Mouse (Mus musculus) forebrain, postnatal 0 days (tissue): Measurements from ENCODE around the gene Map3k5. TPM values are rescaled to one million over a fixed set of nuclear protein-coding genes. Genes with fewer than 3 reads are reported as not detected.

ENCODE experiments used
- ATAC-seq: fragments of 200-750 bp; cut with Nextera tagmentation; 2 replicates; pipeline ENCODE4 v1.8.0; 2017; ENCODE audit warnings: mild to moderate bottlenecking, moderate library complexity
- DNase-seq: peaks from one replicate; pipeline ENCODE4 v3.0.0-alpha.2; 2015
- H3K27ac ChIP-seq: fragments of 300-500 bp; sonication (generic); 2 replicates; pipeline ENCODE4 v1.5.1; 2014; ENCODE audit warnings: low read depth, mild to moderate bottlenecking, antibody characterized with exemption, low read length, moderate library complexity, mixed read lengths
- H3K27me3 ChIP-seq: fragments of 300-500 bp; sonication (generic); 2 replicates; pipeline ENCODE4 v1.6.1; 2014; ENCODE audit warnings: mild to moderate bottlenecking, low read length, mixed read lengths; ENCODE audit not compliant: insufficient read depth
- H3K36me3 ChIP-seq: fragments of 300-500 bp; sonication (generic); 2 replicates; pipeline ENCODE4 v1.6.1; 2014; ENCODE audit warnings: mild to moderate bottlenecking, moderate library complexity; ENCODE audit not compliant: insufficient read depth
- H3K4me1 ChIP-seq: fragments of 300-500 bp; sonication (generic); 2 replicates; pipeline ENCODE4 v1.6.1; 2014; ENCODE audit warnings: antibody characterized with exemption; ENCODE audit not compliant: insufficient read depth
- H3K4me2 ChIP-seq: fragments of 300-500 bp; sonication (generic); 2 replicates; pipeline ENCODE4 v1.6.1; 2014; ENCODE audit warnings: low read depth, mild to moderate bottlenecking, moderate library complexity
- H3K4me3 ChIP-seq: fragments of 300-500 bp; sonication (generic); 2 replicates; pipeline ENCODE4 v1.5.1; 2014; ENCODE audit warnings: low read depth, low read length, mixed read lengths
- H3K9ac ChIP-seq: fragments of 300-500 bp; sonication (generic); 2 replicates; pipeline ENCODE4 v1.6.1; 2014; ENCODE audit warnings: mild to moderate bottlenecking
- H3K9me3 ChIP-seq: fragments of 300-500 bp; sonication (generic); 2 replicates; pipeline ENCODE4 v1.6.1; 2016; ENCODE audit warnings: low read length
- CTCF ChIP-seq: sonication (generic); IDR thresholded peaks from 2 replicates; pipeline ENCODE4 v1.5.1; 2016; ENCODE audit warnings: antibody characterized with exemption, control low read depth, low read depth
- WGBS: fragments of 180-500 bp; shearing (Covaris S2); extraction: QIAGEN DNeasy Blood & Tissue Kit; methylation state at CpG from one replicate; pipeline ENCODE4 v1.1.7; 2014; 5-methylcytosine and 5-hydroxymethylcytosine counted together
- polyA plus RNA-seq: library from polyadenylated mRNA; unstranded; fragments of >200 nt; fragmentation: Nextera tagmentation; extraction: Ambion mirVana; gene quantifications from 2 replicates; pipeline ENCODE4 v1.2.1, GENCODE M21; 2015
- total RNA-seq: library from RNA; depleted of rRNA; stranded (reverse); fragments of >200 nt; gene quantifications from 2 replicates; pipeline ENCODE4 v1.2.3, GENCODE M21; 2014

The Map3k5 gene
- total and polyA plus RNA-seq, 2 experiments from 2014 or later: 1.3 to 5.8 TPM

DNA sequence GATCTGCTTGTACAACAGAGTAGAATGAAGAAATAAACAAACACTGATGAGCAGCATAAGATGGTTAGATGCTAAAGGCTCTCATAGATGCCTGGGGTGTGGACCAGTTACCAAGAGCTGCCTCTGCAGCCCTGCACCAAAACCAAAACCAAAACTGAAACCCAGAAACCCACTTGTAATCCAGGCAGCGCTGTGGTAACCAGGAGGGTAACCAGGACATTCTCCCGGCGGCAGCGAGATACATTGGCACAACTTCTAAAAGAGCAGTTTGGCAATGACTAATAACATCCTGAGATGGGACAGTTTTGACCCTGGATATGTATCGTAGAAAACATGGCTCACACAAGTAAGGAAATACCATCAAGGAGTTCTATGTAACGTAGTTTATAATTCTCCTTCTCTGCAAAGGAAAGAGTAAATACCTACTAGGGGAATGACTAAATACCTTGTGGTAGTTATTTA, 71.2 kb downstream of the Map3k5 start:
- Histone ChIP-seq H3K4me1 (peaks cover 8% of the 10 kb centered on the region; the same call in 1 of the 2 replicates), H3K36me3 (no peaks in the 10 kb centered on the region), H3K27ac (no peak overlapping the region), H3K4me2 (no peak overlapping the region), H3K9ac (no peak overlapping the region), H3K27me3 (no peaks in the 10 kb centered on the region), H3K4me3 (no peak overlapping the region), H3K9me3 (no peaks in the 10 kb centered on the region)
- no peak for TF ChIP-seq CTCF
- 81% methylated on average over 6 of the region's 6 CpGs for WGBS
- DNase-seq: no peak
- no peak for ATAC-seq

GRCm38 (mm10) chr10:20006333-20007093, 72.2 kb downstream of the Map3k5 start:
- Histone ChIP-seq H3K9me3 (no peaks in the 10 kb centered on the region), H3K36me3 (no peaks in the 10 kb centered on the region), H3K27me3 (no peaks in the 10 kb centered on the region), H3K4me1 (peaks cover 8% of the 10 kb centered on the region; the same call in 1 of the 2 replicates), H3K9ac (no peak overlapping the region), H3K4me3 (no peak overlapping the region), H3K4me2 (peak overlapping the region; percentile 28; the same call in 1 of the 2 replicates), H3K27ac (peak overlapping the region; percentile 57)
- peak; percentile 59 for ATAC-seq
- no peak for TF ChIP-seq CTCF
- 34% methylated on average over 17 of the region's 17 CpGs for WGBS
- peak; percentile 37 for DNase-seq

DNA sequence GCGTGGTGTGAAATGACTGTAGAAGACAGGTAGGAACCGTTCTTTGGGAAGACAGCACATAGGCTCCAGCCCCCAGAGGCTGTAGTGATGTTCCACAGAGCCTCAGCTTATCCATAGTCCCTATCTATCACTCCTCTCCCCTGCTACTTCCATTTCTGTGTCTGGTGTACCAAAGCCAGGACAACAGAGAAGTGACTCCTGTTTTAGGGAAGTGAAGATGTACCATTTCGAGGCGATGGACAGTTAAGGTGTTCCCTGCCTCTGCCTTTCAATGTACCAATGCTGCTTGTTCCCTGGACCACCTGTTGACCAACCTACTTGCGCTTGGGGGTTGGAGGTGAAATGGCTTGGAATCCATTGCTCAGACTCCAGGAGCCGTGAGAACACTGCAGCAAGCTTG, 75.0 kb downstream of the Map3k5 start:
- no peaks in the 10 kb centered on the region for H3K36me3 ChIP-seq
- peaks cover 8% of the 10 kb centered on the region; the same call in 1 of the 2 replicates for H3K4me1 ChIP-seq
- no peak overlapping the region for H3K4me3 ChIP-seq
- no peak for TF ChIP-seq CTCF
- ATAC-seq (no peak), DNase-seq (no peak)
- no peak overlapping the region for H3K9ac ChIP-seq
- 90% methylated on average over 6 of the region's 6 CpGs for WGBS
- H3K4me2 ChIP-seq: no peak overlapping the region
- no peaks in the 10 kb centered on the region for H3K27me3 ChIP-seq
- H3K9me3 ChIP-seq: no peaks in the 10 kb centered on the region
- H3K27ac ChIP-seq: no peak overlapping the region

- no peak for DNase-seq
- WGBS: 94% methylated on average over 3 of the region's 3 CpGs
- H3K36me3 ChIP-seq: no peaks in the 10 kb centered on the region
These were observed 75.7 kb downstream of the Map3k5 start for GRCm38 (mm10) chr10:20010018-20010417.

DNA sequence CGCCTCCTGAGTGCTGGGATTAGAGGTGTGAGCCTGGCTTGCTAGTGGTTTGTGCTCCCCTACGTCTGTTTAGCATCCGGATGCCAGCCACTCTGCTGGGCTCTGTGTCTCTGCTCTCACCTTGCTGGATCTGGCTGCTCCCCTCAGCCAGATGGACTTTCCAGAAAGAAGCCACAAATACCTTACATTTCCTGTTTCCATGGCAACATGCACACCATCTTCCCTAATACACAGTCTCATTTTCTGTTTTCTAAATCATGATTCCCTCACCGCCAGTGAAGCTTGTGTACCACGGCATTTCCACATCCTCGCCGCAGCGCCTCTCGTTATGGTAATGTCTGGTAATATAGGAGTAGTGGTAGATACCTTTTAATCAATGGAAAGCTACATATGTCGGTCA, 84.1 kb downstream of the Map3k5 start:
- H3K4me2 ChIP-seq: no peak overlapping the region
- H3K27ac ChIP-seq: 0 out of 2 replicates have a peak overlapping the region, but pooled peaks have one; percentile 23
- ATAC-seq (peak; percentile 51), DNase-seq (peak; percentile 27)
- no peaks in the 10 kb centered on the region for H3K4me1 ChIP-seq
- no peak overlapping the region for H3K4me3 ChIP-seq
- no peak for TF ChIP-seq CTCF
- no peak overlapping the region for H3K9ac ChIP-seq
- H3K9me3 ChIP-seq: no peaks in the 10 kb centered on the region
- 78% methylated on average over 10 of the region's 10 CpGs for WGBS
- H3K36me3 ChIP-seq: no peaks in the 10 kb centered on the region
- H3K27me3 ChIP-seq: no peaks in the 10 kb centered on the region

More at GRCm38 (mm10) chr10:20010018-20010417, 75.7 kb downstream of the Map3k5 start:
- Histone ChIP-seq H3K9me3 (no peaks in the 10 kb centered on the region), H3K4me2 (no peak overlapping the region), H3K27me3 (no peaks in the 10 kb centered on the region), H3K27ac (no peak overlapping the region), H3K4me1 (peaks cover 8% of the 10 kb centered on the region; the same call in 1 of the 2 replicates), H3K4me3 (no peak overlapping the region), H3K9ac (no peak overlapping the region)
- no peak for ATAC-seq
- TF ChIP-seq CTCF: no peak

- 0 out of 2 replicates have a peak, but pooled peaks have one; percentile 14 for ATAC-seq
- WGBS: 79% methylated on average over 3 of the region's 3 CpGs
- H3K4me2 ChIP-seq: no peak overlapping the region
These were observed 84.5 kb downstream of the Map3k5 start for GRCm38 (mm10) chr10:20018806-20019205.

GRCm38 (mm10) chr10:20021256-20021655, 87.0 kb downstream of the Map3k5 start:
- Histone ChIP-seq H3K36me3 (no peaks in the 10 kb centered on the region), H3K9ac (no peak overlapping the region), H3K9me3 (no peaks in the 10 kb centered on the region), H3K4me1 (no peaks in the 10 kb centered on the region), H3K4me2 (no peak overlapping the region), H3K27ac (no peak overlapping the region), H3K4me3 (no peak overlapping the region), H3K27me3 (no peaks in the 10 kb centered on the region)
- TF ChIP-seq CTCF: no peak
- DNase-seq (no peak), ATAC-seq (no peak)
- 90% methylated on average over 6 of the region's 6 CpGs for WGBS

More at GRCm38 (mm10) chr10:20018806-20019205, 84.5 kb downstream of the Map3k5 start:
- Histone ChIP-seq H3K36me3 (no peaks in the 10 kb centered on the region), H3K27ac (0 out of 2 replicates have a peak overlapping the region, but pooled peaks have one; percentile 23), H3K4me3 (no peak overlapping the region), H3K9ac (no peak overlapping the region), H3K9me3 (no peaks in the 10 kb centered on the region), H3K27me3 (no peaks in the 10 kb centered on the region), H3K4me1 (no peaks in the 10 kb centered on the region)
- TF ChIP-seq CTCF: no peak
- DNase-seq: peak; percentile 8
